ENCODE assay signal across 7 mouse cellular contexts in the genomic region with DNA sequence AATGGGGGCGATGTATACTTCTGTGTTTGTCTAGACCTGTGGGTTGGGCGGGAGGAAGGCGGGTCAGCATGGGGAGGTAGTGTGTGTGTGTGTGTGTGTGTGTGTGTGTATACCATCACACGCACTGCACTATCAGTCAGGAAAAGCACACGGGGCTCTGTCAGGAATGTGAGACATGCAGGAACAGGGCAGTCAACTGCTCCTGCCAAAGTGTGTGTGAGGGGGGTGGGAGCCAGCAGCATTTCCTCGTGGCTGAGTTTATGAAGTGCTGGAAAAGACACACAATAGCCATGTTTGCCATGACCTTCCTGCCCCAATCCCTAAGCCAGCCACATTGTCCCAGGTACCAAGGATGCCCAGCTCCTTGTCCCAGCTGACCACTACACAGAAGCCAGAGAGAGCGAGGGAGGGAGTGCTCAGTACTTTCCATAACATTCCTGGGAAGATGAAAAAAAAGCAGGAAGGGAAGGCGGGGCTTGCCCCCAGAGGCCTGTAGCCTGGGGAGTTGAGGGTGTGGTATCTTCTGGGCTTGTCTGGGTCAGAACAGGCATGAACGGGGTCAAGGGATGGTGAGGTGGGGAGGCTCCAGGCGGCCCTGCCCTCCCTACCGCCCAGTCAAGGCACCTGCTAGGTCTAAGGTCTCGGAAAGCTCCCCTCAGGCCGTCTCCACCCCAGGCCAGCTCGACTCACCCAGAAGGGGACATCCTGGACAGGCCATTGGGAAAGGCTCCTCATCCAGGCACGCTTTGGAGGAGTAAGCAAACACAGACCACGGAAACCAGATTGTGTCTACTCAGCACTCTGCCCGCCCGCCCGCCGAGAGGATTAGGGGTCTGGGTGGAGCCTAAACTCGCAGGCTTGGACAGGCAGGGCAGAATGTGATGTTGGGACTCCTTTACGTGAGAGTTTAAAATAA. TPM values are rescaled to one million over a fixed set of nuclear protein-coding genes. Genes with fewer than 3 reads are reported as not detected.
DNase-seq lines count a peak whose midpoint lies in the region; ATAC-seq and TF ChIP-seq lines count a peak whose summit lies in the region.

No protein-coding gene starts in this region.

- H3K27me3 ChIP-seq in liver, adult 2 months (ENCODE audit: control insufficient read depth, insufficient read depth, low read length), result 0 out of 2 replicates have a peak, but pooled peaks cover 3% of the 10 kb centered on the region
- peaks cover 73% of the 10 kb centered on the region for H3K27me3 ChIP-seq in liver, embryonic 12.5 days (replicated peaks)
- H3K27me3 ChIP-seq in embryonic facial prominence, embryonic 14.5 days (replicated peaks; ENCODE audit: control insufficient read depth, insufficient read depth, low read length), result peaks cover 18% of the 10 kb centered on the region
- peaks cover 21% of the 10 kb centered on the region for H3K27me3 ChIP-seq in limb, embryonic 11.5 days (ENCODE audit: control insufficient read depth, insufficient read depth, low read length)

- 39% methylated on average over 22 of the region's 22 CpGs for WGBS in liver, adult 2 months
- WGBS in liver, embryonic 12.5 days (ENCODE audit: insufficient replicate concordance), result 30% methylated on average over 22 of the region's 22 CpGs
- 28% methylated on average over 19 of the region's 22 CpGs for WGBS in embryonic facial prominence, embryonic 14.5 days
- 28% methylated on average over 22 of the region's 22 CpGs for WGBS in limb, embryonic 11.5 days

- peaks cover 3% of the 10 kb centered on the region; the same call in 1 of the 2 replicates for H3K4me1 ChIP-seq in liver, adult 2 months (ENCODE audit: control insufficient read depth, insufficient read depth, low read length)
- H3K4me1 ChIP-seq in liver, embryonic 12.5 days, result peaks cover 34% of the 10 kb centered on the region
- H3K4me1 ChIP-seq in ES-E14 (ENCODE audit: control insufficient read depth in 2 of 2, insufficient read depth in 2 of 2, low read length in 2 of 2, poor library complexity in 1 of 2), result peaks cover 7 to 47% of the 10 kb centered on the region in 2 experiments; a peak in 3 of 4 replicates
- H3K4me1 ChIP-seq in embryonic facial prominence, embryonic 14.5 days (ENCODE audit: control insufficient read depth, insufficient read depth, low read length), result peaks cover 17% of the 10 kb centered on the region
- H3K4me1 ChIP-seq in limb, embryonic 11.5 days (ENCODE audit: control insufficient read depth, insufficient read depth, low read length), result peaks cover 18% of the 10 kb centered on the region

- 0 out of 2 replicates have a peak overlapping the region, but pooled peaks have one; percentile 22 for H3K27ac ChIP-seq in liver, adult 2 months (replicated peaks; ENCODE audit: insufficient read depth, low read depth, low read length)
- no peak overlapping the region for H3K27ac ChIP-seq in liver, embryonic 12.5 days
- peak overlapping the region; percentile 10; the same call in 1 of the 2 replicates for H3K27ac ChIP-seq in ES-E14 (ENCODE audit: insufficient read depth, low read depth, low read length, poor library complexity, severe bottlenecking)
- H3K27ac ChIP-seq in embryonic facial prominence, embryonic 14.5 days (replicated peaks; ENCODE audit: low read depth, low read length), result peak overlapping the region; percentile 58
- H3K27ac ChIP-seq in limb, embryonic 11.5 days (replicated peaks; ENCODE audit: low read depth, low read length), result no peak overlapping the region

- no peaks in the 10 kb centered on the region for H3K9me3 ChIP-seq in liver, embryonic 12.5 days (replicated peaks)
- no peaks in the 10 kb centered on the region for H3K9me3 ChIP-seq in ES-E14 (ENCODE audit: control insufficient read depth, insufficient read depth, low read depth, low read length)
- no peaks in the 10 kb centered on the region for H3K9me3 ChIP-seq in embryonic facial prominence, embryonic 14.5 days (ENCODE audit: control insufficient read depth, low read length)
- H3K9me3 ChIP-seq in limb, embryonic 11.5 days (ENCODE audit: control insufficient read depth, low read length), result no peaks in the 10 kb centered on the region

- H3K4me3 ChIP-seq in liver, adult 2 months (ENCODE audit: insufficient read depth, low read depth, low read length), result no peak overlapping the region
- no peak overlapping the region for H3K4me3 ChIP-seq in liver, embryonic 12.5 days
- H3K4me3 ChIP-seq in ES-E14 (ENCODE audit: insufficient read depth in 1 of 2, low read depth in 1 of 2, low read length in 2 of 2, poor library complexity in 1 of 2, severe bottlenecking in 1 of 2), result peak overlapping the region; percentile 50
- peak overlapping the region; percentile 18 for H3K4me3 ChIP-seq in embryonic facial prominence, embryonic 14.5 days (ENCODE audit: low read depth, low read length)
- H3K4me3 ChIP-seq in limb, embryonic 11.5 days (ENCODE audit: low read depth, low read length), result no peak overlapping the region

- no peak overlapping the region for H3K4me2 ChIP-seq in liver, embryonic 12.5 days
- peak overlapping the region; percentile 47 for H3K4me2 ChIP-seq in embryonic facial prominence, embryonic 14.5 days (ENCODE audit: low read depth, low read length)
- H3K4me2 ChIP-seq in limb, embryonic 11.5 days (ENCODE audit: low read depth, severe bottlenecking), result peak overlapping the region; percentile 16; the same call in 1 of the 2 replicates

- no peak for ATAC-seq in liver, embryonic 12.5 days
- ATAC-seq in embryonic facial prominence, embryonic 14.5 days (ENCODE audit: low read depth), result peak; percentile 60
- no peak for ATAC-seq in limb, embryonic 11.5 days (ENCODE audit: insufficient number of reproducible peaks, low FRiP score, low TSS enrichment, low read depth)

- TF ChIP-seq POLR2A in liver, adult 2 months (IDR thresholded peaks at IDR 0.05; ENCODE audit: extremely low read depth, insufficient read depth, low read length), result no peak

- DNase-seq in liver, adult 2 months (ENCODE audit: extremely low read depth, low read depth, low spot score), result no peak
- no peak for DNase-seq in ES-E14 (ENCODE audit: low read depth, low spot score)
- DNase-seq in embryonic facial prominence, embryonic 14.5 days (ENCODE audit: low spot score), result peak; percentile 73
- DNase-seq in limb, embryonic 11.5 days (ENCODE audit: low spot score), result no peak
- DNase-seq in adrenal gland, adult 8-10 months, result no peak
- no peak for DNase-seq in gastrocnemius, adult 18-20 months (ENCODE audit: low spot score)

- in situ Hi-C loops in ES-E14 (cut with MboI; ENCODE audit: low sequenced_read_pairs in 2 of 2, unreplicated experiment in 2 of 2), result no loop called here

- no peak overlapping the region for H3K9ac ChIP-seq in liver, adult 2 months (ENCODE audit: low read depth, low read length)
- H3K9ac ChIP-seq in liver, embryonic 12.5 days, result no peak overlapping the region
- peak overlapping the region; percentile 21; the same call in 1 of the 2 replicates for H3K9ac ChIP-seq in ES-E14 (ENCODE audit: insufficient read depth, low read depth, low read length, poor library complexity, severe bottlenecking)
- H3K9ac ChIP-seq in embryonic facial prominence, embryonic 14.5 days (ENCODE audit: low read depth, low read length), result peak overlapping the region; percentile 48
- H3K9ac ChIP-seq in limb, embryonic 11.5 days (ENCODE audit: low read length), result no peak overlapping the region

- TF ChIP-seq CTCF in liver, adult 2 months (IDR thresholded peaks at IDR 0.05; ENCODE audit: low read depth, low read length), result no peak

- no peaks in the 10 kb centered on the region for H3K79me2 ChIP-seq in liver, adult 2 months (ENCODE audit: control insufficient read depth, insufficient read depth, low read length)

- no peaks in the 10 kb centered on the region for H3K36me3 ChIP-seq in liver, adult 2 months (ENCODE audit: control insufficient read depth, insufficient read depth, low read length)
- H3K36me3 ChIP-seq in liver, embryonic 12.5 days, result no peaks in the 10 kb centered on the region
- H3K36me3 ChIP-seq in ES-E14 (ENCODE audit: control insufficient read depth, insufficient read depth, low read length, poor library complexity, severe bottlenecking), result no peaks in the 10 kb centered on the region
- H3K36me3 ChIP-seq in embryonic facial prominence, embryonic 14.5 days (ENCODE audit: control insufficient read depth, insufficient read depth, low read length), result no peaks in the 10 kb centered on the region
- no peaks in the 10 kb centered on the region for H3K36me3 ChIP-seq in limb, embryonic 11.5 days (ENCODE audit: control insufficient read depth, insufficient read depth, low read length)

RNA-seq across cellular contexts. Expression of a gene that starts 4.2 kb away (rescaled TPM):
- total RNA-seq in liver, adult 2 months (2014; rRNA removed), result 0.54 and 1.0 TPM in 2 replicates
- 0.31 and 2.0 TPM in 2 replicates for polyA plus RNA-seq in liver, adult 2 months (2012; rRNA removed)
- polyA plus RNA-seq in liver, embryonic 12.5 days (2016; fragmentation: Nextera tagmentation; extraction: Ambion mirVana), result 0.74 and 0.79 TPM in 2 replicates
- 8.0 and 13.2 TPM in 2 replicates for total RNA-seq in ES-E14 (2012; rRNA removed)
- 3.0 and 3.2 TPM in 2 replicates for polyA plus RNA-seq in embryonic facial prominence, embryonic 14.5 days (2014; fragmentation: Nextera tagmentation; extraction: Ambion mirVana)
- polyA plus RNA-seq in limb, embryonic 11.5 days (2014; fragmentation: Nextera tagmentation; extraction: Ambion mirVana), result 1.2 and 1.8 TPM in 2 replicates
- 10 to 100 TPM; 10.0 to 18.9 (median 13.6) TPM for total RNA-seq in adrenal gland, adult 8-10 months (2022)
- 1 to 10 TPM; 6.9 to 9.4 TPM for total RNA-seq in gastrocnemius, adult 18-20 months (2021)

RNA-seq across cellular contexts. Expression of a gene that starts 4.2 kb away (rescaled TPM):
- 56.3 and 64.4 TPM in 2 replicates for total RNA-seq in liver, adult 2 months (2014; rRNA removed)
- 66.6 and 83.9 TPM in 2 replicates for polyA plus RNA-seq in liver, adult 2 months (2012; rRNA removed)
- 40.6 and 46.1 TPM in 2 replicates for polyA plus RNA-seq in liver, embryonic 12.5 days (2016; fragmentation: Nextera tagmentation; extraction: Ambion mirVana)
- total RNA-seq in ES-E14 (2012; rRNA removed), result 14.0 and 19.7 TPM in 2 replicates
- polyA plus RNA-seq in embryonic facial prominence, embryonic 14.5 days (2014; fragmentation: Nextera tagmentation; extraction: Ambion mirVana), result 15.0 and 21.4 TPM in 2 replicates
- polyA plus RNA-seq in limb, embryonic 11.5 days (2014; fragmentation: Nextera tagmentation; extraction: Ambion mirVana), result 4.8 and 5.2 TPM in 2 replicates
- total RNA-seq in adrenal gland, adult 8-10 months (2022), result 100 to 1,000 TPM; 114 to 181 (median 146) TPM
- total RNA-seq in gastrocnemius, adult 18-20 months (2021), result 10 to 100 TPM; 36.1 to 38.9 TPM

RNA-seq across cellular contexts. Expression of a gene that starts 18.8 kb away (rescaled TPM):
- 10.2 and 10.5 TPM in 2 replicates for total RNA-seq in liver, adult 2 months (2014; rRNA removed)
- 12.1 and 13.5 TPM in 2 replicates for polyA plus RNA-seq in liver, adult 2 months (2012; rRNA removed)
- polyA plus RNA-seq in liver, embryonic 12.5 days (2016; fragmentation: Nextera tagmentation; extraction: Ambion mirVana), result 2.4 and 3.0 TPM in 2 replicates
- total RNA-seq in ES-E14 (2012; rRNA removed), result 20.0 and 29.1 TPM in 2 replicates
- polyA plus RNA-seq in embryonic facial prominence, embryonic 14.5 days (2014; fragmentation: Nextera tagmentation; extraction: Ambion mirVana), result 7.3 and 8.9 TPM in 2 replicates
- polyA plus RNA-seq in limb, embryonic 11.5 days (2014; fragmentation: Nextera tagmentation; extraction: Ambion mirVana), result 5.2 and 5.6 TPM in 2 replicates
- 10 to 100 TPM; 75.2 to 90.2 (median 86.0) TPM for total RNA-seq in adrenal gland, adult 8-10 months (2022)
- 10 to 100 TPM; 23.3 to 23.6 TPM for total RNA-seq in gastrocnemius, adult 18-20 months (2021)

RNA-seq across cellular contexts. Expression of a gene that starts 35.0 kb away (rescaled TPM):
- 1.3 and 1.8 TPM in 2 replicates for total RNA-seq in liver, adult 2 months (2014; rRNA removed)
- 1.6 and 1.9 TPM in 2 replicates for polyA plus RNA-seq in liver, adult 2 months (2012; rRNA removed)
- 9.5 and 10.0 TPM in 2 replicates for polyA plus RNA-seq in liver, embryonic 12.5 days (2016; fragmentation: Nextera tagmentation; extraction: Ambion mirVana)
- 8.5 and 9.7 TPM in 2 replicates for total RNA-seq in ES-E14 (2012; rRNA removed)
- polyA plus RNA-seq in embryonic facial prominence, embryonic 14.5 days (2014; fragmentation: Nextera tagmentation; extraction: Ambion mirVana), result 6.8 and 9.5 TPM in 2 replicates
- polyA plus RNA-seq in limb, embryonic 11.5 days (2014; fragmentation: Nextera tagmentation; extraction: Ambion mirVana), result 8.3 and 9.5 TPM in 2 replicates
- 1 to 10 TPM; 6.1 to 9.3 (median 8.6) TPM for total RNA-seq in adrenal gland, adult 8-10 months (2022)
- 1 to 10 TPM; 3.3 to 4.4 TPM for total RNA-seq in gastrocnemius, adult 18-20 months (2021)

Comparison
In these comparisons a context has a peak if more than half of its experiments do, and no peak if none do; other contexts are left out.
1. H3K27ac ChIP-seq: peak in liver, adult 2 months (single experiment), ES-E14 (single experiment) and embryonic facial prominence, embryonic 14.5 days (single experiment); none in liver, embryonic 12.5 days (single experiment) and limb, embryonic 11.5 days (single experiment).
2. H3K4me3 ChIP-seq: peak in ES-E14 (2 of 2) and embryonic facial prominence, embryonic 14.5 days (single experiment); none in liver, adult 2 months (single experiment), liver, embryonic 12.5 days (single experiment) and limb, embryonic 11.5 days (single experiment).
3. H3K9ac ChIP-seq: peak in ES-E14 (single experiment) and embryonic facial prominence, embryonic 14.5 days (single experiment); none in liver, adult 2 months (single experiment), liver, embryonic 12.5 days (single experiment) and limb, embryonic 11.5 days (single experiment).